Mouse (Mus musculus) ES-E14 (cell line): ENCODE measurements at regions not wholly inside any gene's neighbourhood (a gene's known extent, or its start where the extent isn't known, plus 50 kb on each side); places are given as distances from the start of the nearest gene placed in this dataset.

Source experiments
- CHD2 ChIP-seq: IDR thresholded peaks from 2 replicates; pipeline ENCODE4 v1.6.1; 2014; ENCODE audit warnings: mild to moderate bottlenecking, low read depth, low read length, inconsistent platforms
- HCFC1 ChIP-seq: IDR thresholded peaks from 2 replicates; pipeline ENCODE4 v1.6.1; 2012; ENCODE audit warnings: low read length, inconsistent platforms, borderline replicate concordance; ENCODE audit not compliant: insufficient read depth
- ZC3H11A ChIP-seq: IDR thresholded peaks from 2 replicates; pipeline ENCODE4 v1.6.1; 2012; ENCODE audit warnings: low read depth, mild to moderate bottlenecking, inconsistent platforms, low read length, borderline replicate concordance
- ZNF384 ChIP-seq: IDR thresholded peaks from 2 replicates; pipeline ENCODE4 v1.6.1; 2012; ENCODE audit warnings: low read depth, low read length, inconsistent platforms

DNA sequence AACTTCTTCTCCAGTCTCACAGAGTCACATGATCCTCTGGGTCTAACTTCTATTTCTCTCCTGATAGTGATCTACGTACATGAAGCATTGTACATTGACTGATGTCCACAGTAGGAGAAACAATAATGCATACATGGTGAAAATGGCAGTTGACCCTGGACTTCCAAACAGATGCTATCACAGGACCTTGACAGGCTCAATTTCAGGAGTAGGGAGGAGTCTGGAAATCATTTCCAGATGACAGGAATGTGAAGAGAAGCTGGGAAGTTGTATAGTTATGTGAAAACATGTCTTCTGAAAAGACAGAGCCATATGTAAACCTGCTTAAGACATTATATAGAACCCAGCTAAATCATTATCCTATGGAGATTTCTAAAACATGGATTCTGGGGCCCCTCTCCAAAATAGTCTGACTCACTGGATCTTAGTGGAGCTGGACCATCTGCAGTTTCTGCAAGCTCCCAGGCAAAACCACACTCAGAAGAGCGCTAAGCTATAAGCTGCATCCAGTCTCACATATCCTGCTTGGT lies 322.3 kb upstream of the Ldb2 start:
- TF ChIP-seq HCFC1 (no peak), ZC3H11A (no peak), CHD2 (no peak), ZNF384 (no peak)
